Mouse (Mus musculus) liver, embryonic 18 days (tissue): ENCODE results near the gene Ms4a5. TPM values are rescaled to one million over a fixed set of nuclear protein-coding genes. Genes with fewer than 3 reads are reported as not detected.

Experiments used
- polyA plus RNA-seq: library from polyadenylated mRNA; depleted of rRNA; stranded (reverse); fragments of >200 nt; gene quantifications from 2 replicates; pipeline ENCODE4 v1.2.3, GENCODE M21; 2012; rRNA removed

Ms4a5 gene
- not detected in 2 replicates for polyA plus RNA-seq

GRCm38 (mm10) chr19:11283773-11284172 is at the start of gene Ms4a5:
TSS of gene Ms4a5 (minus strand) at chr19:11283873.

DNA sequence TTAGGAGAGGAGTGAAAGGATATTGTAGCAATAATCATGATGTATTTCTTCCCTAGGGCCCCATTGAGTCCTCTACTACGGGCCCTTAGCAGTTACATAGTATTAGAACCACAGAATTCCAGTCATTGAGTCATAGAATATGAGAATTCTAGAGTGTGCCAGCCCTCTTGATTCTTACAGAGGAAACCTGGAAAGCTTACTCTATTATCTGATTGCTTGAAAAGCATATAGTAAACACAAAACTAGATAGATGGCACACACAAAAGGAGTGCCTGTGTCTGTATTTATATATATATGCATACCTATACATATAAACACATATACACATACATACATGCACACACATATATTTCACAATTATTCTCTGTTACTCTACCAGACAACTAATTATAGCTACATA is 30.7 kb upstream of the Ms4a5 start, which contains the start of gene Ms4a14:
Gene Ms4a14, minus strand, starts transcription at position 101 of the 400 bp plus-strand sequence.

GRCm38 (mm10) chr19:11266052-11266845 is 17.4 kb downstream of the Ms4a5 start, which contains the start of gene Ms4a1:
TSS of gene Ms4a1 (minus strand) at chr19:11266241.

DNA sequence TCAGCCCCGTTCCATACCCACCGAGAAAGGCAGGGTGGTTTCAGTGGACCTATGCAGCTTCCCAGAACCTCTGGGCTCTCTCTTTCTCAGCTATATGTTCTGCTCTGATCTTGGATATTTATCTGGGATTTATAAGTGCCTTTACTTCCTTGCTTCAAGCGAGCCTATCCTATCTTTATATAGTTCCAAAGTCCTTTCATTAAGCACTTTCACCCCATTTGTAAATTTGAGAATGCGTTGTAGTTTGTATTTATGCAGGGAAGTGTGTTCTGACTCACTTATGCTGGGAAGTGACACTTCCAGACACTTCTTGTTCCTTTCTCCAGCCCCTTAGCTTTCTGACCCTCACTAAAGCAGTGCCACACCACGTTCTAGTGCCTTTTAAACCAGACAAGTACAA is 51.3 kb downstream of the Ms4a5 start, which contains the start of gene Ms4a12:
Gene Ms4a12, minus strand, starts transcription at position 101 of the 400 bp plus-strand sequence.

Other genes starting within 250 kb of the Ms4a5 start
- gene Ms4a8a, start 202.8 kb downstream of the Ms4a5 start, polyA plus RNA-seq: 0.31 and 0.34 TPM in 2 replicates
- gene 1700017D01Rik, start 153.0 kb downstream of the Ms4a5 start, polyA plus RNA-seq: not detected in 2 replicates
- not detected in 2 replicates for gene 1700025F22Rik, start 118.6 kb downstream of the Ms4a5 start, polyA plus RNA-seq
- not detected in 2 replicates for gene Ms4a13, start 87.1 kb downstream of the Ms4a5 start, polyA plus RNA-seq
- gene Ms4a12, start 51.4 kb downstream of the Ms4a5 start, polyA plus RNA-seq: not detected in 2 replicates
- 0.21 and 0.40 TPM in 2 replicates for gene Ms4a1, start 17.6 kb downstream of the Ms4a5 start, polyA plus RNA-seq
- gene Ms4a14, start 30.6 kb upstream of the Ms4a5 start, polyA plus RNA-seq: 0.07 and 0.09 TPM in 2 replicates
- 1.7 and 2.2 TPM in 2 replicates for gene Ms4a7, start 52.3 kb upstream of the Ms4a5 start, polyA plus RNA-seq
- 0.68 TPM in 2 replicates for gene Ms4a4a, start 91.7 kb upstream of the Ms4a5 start, polyA plus RNA-seq
- 1.7 and 3.1 TPM in 2 replicates for gene Ms4a4c, start 120.9 kb upstream of the Ms4a5 start, polyA plus RNA-seq
- gene Ms4a4b, start 159.7 kb upstream of the Ms4a5 start, polyA plus RNA-seq: 0.41 and 0.71 TPM in 2 replicates
- gene Ms4a6c, start 185.5 kb upstream of the Ms4a5 start, polyA plus RNA-seq: 10.9 and 11.9 TPM in 2 replicates
- 1.0 and 1.4 TPM in 2 replicates for gene Gm8369, start 202.1 kb upstream of the Ms4a5 start, polyA plus RNA-seq
- gene Ms4a6b, start 232.6 kb upstream of the Ms4a5 start, polyA plus RNA-seq: 6.1 and 8.9 TPM in 2 replicates